Mouse (Mus musculus): ENCODE measurements around the gene Cry1. TPM values are rescaled to one million over a fixed set of nuclear protein-coding genes. Genes with fewer than 3 reads are reported as not detected.

Cry1 gene
- polyA plus RNA-seq (2012), result 0.08 and 0.25 TPM in 2 replicates

DNA sequence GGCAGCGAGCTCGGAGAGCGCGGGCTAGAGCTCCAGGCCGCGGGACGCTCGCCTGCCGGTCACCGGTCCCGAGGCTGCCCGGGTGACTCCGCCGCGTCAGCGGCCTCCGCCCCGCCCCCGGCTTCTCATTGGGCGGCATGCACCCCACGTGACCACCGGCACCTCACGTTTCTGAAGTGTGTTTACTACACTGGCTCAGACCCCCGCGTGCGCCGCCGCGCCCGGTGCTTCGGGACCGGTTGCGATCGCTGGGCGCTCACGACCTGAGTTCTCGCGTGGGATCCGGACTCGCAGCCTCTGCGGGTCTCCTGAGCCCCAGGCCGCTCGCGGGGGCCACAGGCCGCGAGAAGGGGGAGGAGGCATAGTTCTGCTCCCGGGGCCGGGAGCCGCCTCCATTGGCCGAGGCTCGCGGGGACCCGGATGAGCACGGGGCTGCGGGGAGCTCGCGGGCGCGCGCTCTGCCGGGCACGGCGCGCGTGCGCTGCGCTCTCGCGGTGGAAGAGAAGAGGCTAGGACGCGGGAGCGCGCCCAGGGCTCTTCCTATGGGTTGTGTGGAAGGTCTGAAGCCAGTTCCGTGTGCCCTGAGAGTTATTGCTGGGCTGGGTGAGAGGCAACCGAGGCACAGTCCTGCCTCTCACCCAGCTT is at the start of gene Cry1:
Cry1 (minus strand) TSS at position 101 of the 645 bp plus-strand sequence.
- Histone ChIP-seq H3K4me3 (replicated peaks) (peak within 1 kb of the TSS; percentile 77), H3K9me3 (ENCODE audit: control insufficient read depth, low read length) (no peaks in the 10 kb centered on the region; the same call in 1 of the 2 replicates)
- TF ChIP-seq GATA1 (IDR thresholded peaks at IDR 0.05; ENCODE audit: low read length), result no peak
- no peak for TF ChIP-seq TAL1 (IDR thresholded peaks at IDR 0.05; ENCODE audit: low read length)

DNA sequence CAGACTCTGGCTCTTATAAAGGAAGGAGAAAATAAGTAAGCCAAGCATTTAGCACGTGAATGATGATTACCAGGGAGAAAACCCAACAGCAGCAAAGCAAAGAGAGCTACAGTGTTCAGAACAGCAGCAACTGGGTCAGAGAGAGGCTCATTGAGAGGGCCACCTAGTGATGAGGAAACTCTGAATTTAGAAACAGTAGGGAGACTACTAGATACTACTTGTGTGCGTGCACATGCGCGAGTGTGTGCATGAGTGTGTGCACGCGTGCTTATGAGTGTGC is 36.8 kb upstream of the Cry1 start:
- H3K27me3 ChIP-seq (ENCODE audit: control insufficient read depth), result no peaks in the 10 kb centered on the region
- no peak for TF ChIP-seq TAL1 (IDR thresholded peaks at IDR 0.05; ENCODE audit: low read length)
- no peak for TF ChIP-seq GATA1 (IDR thresholded peaks at IDR 0.05; ENCODE audit: low read length)
- H3K9me3 ChIP-seq (ENCODE audit: control insufficient read depth, low read length), result no peaks in the 10 kb centered on the region
- no peaks in the 10 kb centered on the region for H3K36me3 ChIP-seq (ENCODE audit: control insufficient read depth)
- H3K4me1 ChIP-seq (ENCODE audit: control insufficient read depth), result no peaks in the 10 kb centered on the region
- H3K4me3 ChIP-seq (replicated peaks), result no peak overlapping the region

More for the DNA sequence above, at the start of gene Cry1:
- H3K27me3 ChIP-seq (ENCODE audit: control insufficient read depth), result peaks cover 29% of the 10 kb centered on the region
- peaks cover 28% of the 10 kb centered on the region for H3K4me1 ChIP-seq (ENCODE audit: control insufficient read depth)
- H3K36me3 ChIP-seq (ENCODE audit: control insufficient read depth), result no peaks in the 10 kb centered on the region

DNA sequence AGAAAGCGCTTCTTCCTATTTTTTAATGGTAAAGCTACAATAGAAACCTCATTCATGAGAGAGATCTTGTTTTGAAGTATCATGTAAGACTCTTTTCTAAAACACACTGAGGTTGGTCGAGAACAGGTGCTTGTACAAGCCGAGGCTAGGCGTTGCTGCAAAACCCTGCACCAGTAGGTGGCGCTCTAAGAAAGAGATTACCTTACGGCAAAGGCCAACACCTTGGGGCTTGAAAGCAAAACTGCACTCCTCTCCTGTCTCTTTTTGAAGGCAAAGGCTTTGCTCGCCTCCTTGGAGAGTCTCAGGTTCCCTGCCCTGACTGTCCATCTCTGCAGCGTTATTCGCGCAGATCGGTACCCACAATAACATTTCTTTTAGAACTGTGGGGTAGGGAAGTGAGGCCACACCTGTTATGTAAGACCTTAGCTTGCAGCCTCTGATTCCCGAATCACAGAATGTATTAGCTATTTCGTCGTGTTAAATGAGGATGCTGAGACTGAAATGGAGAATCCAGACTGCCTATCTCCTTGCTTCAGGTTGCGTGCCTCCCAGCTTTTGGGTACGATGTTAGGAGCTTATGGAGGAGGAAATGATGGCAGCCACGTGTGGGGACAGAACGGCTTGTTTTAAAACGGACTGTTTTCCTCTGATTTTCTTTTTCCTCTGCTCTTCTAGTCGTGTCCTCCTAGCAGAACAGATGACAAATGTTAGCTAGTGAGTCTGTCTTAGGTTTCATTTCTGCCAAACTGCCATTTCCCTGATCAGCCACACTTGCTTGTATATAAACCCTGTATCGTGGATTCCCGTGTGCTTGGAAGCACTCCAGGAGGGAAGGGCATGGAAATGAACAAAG is 36.3 kb upstream of the Cry1 start:
- no peak overlapping the region for H3K4me3 ChIP-seq (replicated peaks)

DNA sequence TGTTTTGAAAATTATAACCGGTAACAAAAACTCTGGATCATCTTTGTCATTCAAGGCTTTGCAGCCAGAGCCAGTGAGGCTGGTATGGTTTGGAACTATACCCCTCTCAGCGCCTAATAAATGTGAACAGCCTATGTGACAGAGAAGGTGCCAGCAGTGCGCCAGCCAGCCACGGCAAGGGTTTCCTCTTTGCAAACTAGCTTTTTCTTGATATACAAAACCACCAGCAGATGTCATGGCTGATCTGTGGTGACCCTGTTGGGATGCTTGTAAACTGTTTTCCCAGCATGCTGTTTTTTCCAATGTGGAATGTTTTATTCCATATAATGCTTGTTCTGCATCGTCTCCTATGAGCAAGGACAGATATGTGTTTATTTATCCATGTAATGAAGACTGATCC is 30.0 kb upstream of the Cry1 start:
- Histone ChIP-seq H3K4me3 (replicated peaks) (no peak overlapping the region), H3K36me3 (ENCODE audit: control insufficient read depth) (no peaks in the 10 kb centered on the region), H3K4me1 (ENCODE audit: control insufficient read depth) (no peaks in the 10 kb centered on the region), H3K27me3 (ENCODE audit: control insufficient read depth) (no peaks in the 10 kb centered on the region), H3K9me3 (ENCODE audit: control insufficient read depth, low read length) (peaks cover 12% of the 10 kb centered on the region)
- TF ChIP-seq GATA1 (IDR thresholded peaks at IDR 0.05; ENCODE audit: low read length), result no peak
- no peak for TF ChIP-seq TAL1 (IDR thresholded peaks at IDR 0.05; ENCODE audit: low read length)

More for the DNA sequence above, 36.3 kb upstream of the Cry1 start:
- TF ChIP-seq TAL1 (IDR thresholded peaks at IDR 0.05; ENCODE audit: low read length), result no peak
- no peak for TF ChIP-seq GATA1 (IDR thresholded peaks at IDR 0.05; ENCODE audit: low read length)
- Histone ChIP-seq H3K9me3 (ENCODE audit: control insufficient read depth, low read length) (no peaks in the 10 kb centered on the region), H3K36me3 (ENCODE audit: control insufficient read depth) (no peaks in the 10 kb centered on the region), H3K4me1 (ENCODE audit: control insufficient read depth) (no peaks in the 10 kb centered on the region), H3K27me3 (ENCODE audit: control insufficient read depth) (no peaks in the 10 kb centered on the region)

DNA sequence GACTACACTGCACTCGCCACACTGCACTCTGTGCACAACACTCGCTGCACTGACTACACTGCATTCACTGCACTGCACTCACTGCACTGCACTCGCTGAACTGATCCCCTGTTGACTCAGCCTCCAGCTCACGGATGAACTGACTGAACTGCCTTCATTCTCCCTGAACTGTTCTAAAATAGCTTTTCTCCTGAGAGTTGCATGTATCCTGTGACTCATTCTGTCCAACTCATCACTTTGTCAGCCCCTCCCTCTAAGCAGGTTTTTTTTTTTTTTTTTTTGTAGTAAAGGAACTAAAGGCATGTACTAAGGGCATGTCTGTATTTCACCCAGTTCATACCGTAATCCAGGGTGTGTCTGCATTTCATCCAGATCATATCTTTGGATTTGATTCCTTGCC is 26.8 kb upstream of the Cry1 start:
- TF ChIP-seq GATA1 (IDR thresholded peaks at IDR 0.05; ENCODE audit: low read length), result no peak
- no peak for TF ChIP-seq TAL1 (IDR thresholded peaks at IDR 0.05; ENCODE audit: low read length)
- peaks cover 12% of the 10 kb centered on the region for H3K9me3 ChIP-seq (ENCODE audit: control insufficient read depth, low read length)
- no peak overlapping the region for H3K4me3 ChIP-seq (replicated peaks)

DNA sequence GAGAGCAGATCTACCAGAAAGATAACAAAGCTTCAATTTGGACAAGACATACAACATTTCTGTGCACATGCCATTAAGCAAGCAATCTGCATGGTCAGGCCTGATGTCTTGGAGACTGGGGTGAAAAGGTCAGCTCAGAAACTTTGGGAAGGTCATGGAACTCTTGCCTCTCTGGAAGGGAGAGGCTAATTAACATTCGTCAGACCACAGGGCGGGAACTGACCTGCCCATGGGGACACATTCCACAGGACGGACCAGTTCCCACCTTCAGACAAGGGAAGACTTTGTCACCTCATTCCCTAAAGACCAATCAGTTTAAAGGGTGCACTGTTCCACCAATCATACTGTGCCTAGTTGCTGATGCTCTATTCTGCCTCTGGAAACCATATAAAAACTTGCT is 25.3 kb upstream of the Cry1 start:
- Histone ChIP-seq H3K4me1 (ENCODE audit: control insufficient read depth) (no peaks in the 10 kb centered on the region), H3K4me3 (replicated peaks) (no peak overlapping the region), H3K9me3 (ENCODE audit: control insufficient read depth, low read length) (peaks cover 12% of the 10 kb centered on the region), H3K36me3 (ENCODE audit: control insufficient read depth) (no peaks in the 10 kb centered on the region), H3K27me3 (ENCODE audit: control insufficient read depth) (no peaks in the 10 kb centered on the region)
- TF ChIP-seq TAL1 (IDR thresholded peaks at IDR 0.05; ENCODE audit: low read length), result no peak
- TF ChIP-seq GATA1 (IDR thresholded peaks at IDR 0.05; ENCODE audit: low read length), result no peak

More for the DNA sequence above, 26.8 kb upstream of the Cry1 start:
- Histone ChIP-seq H3K36me3 (ENCODE audit: control insufficient read depth) (no peaks in the 10 kb centered on the region), H3K27me3 (ENCODE audit: control insufficient read depth) (no peaks in the 10 kb centered on the region), H3K4me1 (ENCODE audit: control insufficient read depth) (no peaks in the 10 kb centered on the region)

DNA sequence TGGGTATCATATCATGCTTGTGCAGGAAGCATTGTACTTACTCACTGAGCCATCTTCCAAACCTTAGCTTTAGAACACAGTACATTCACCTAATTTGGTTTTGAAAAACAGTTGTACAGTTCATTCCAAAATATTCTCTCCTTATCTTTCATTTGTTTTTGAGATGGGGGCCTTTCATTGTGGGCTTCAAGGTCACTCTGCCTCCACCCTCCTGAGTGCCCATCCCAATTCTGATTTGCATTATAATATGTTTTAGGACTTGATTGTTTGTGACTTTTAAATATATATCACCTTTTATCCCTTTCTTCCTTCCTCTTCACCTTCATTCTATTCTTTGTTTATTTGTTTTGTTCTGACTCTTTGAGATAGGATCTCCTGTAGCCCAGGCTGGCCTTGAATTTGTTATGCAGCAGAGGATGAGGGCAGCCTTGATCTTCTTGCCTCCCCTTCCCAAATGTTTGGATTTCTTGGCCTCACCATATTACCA is 24.3 kb upstream of the Cry1 start:
- no peaks in the 10 kb centered on the region for H3K36me3 ChIP-seq (ENCODE audit: control insufficient read depth)
- TF ChIP-seq GATA1 (IDR thresholded peaks at IDR 0.05; ENCODE audit: low read length) (no peak), TAL1 (IDR thresholded peaks at IDR 0.05; ENCODE audit: low read length) (no peak)
- no peaks in the 10 kb centered on the region for H3K4me1 ChIP-seq (ENCODE audit: control insufficient read depth)
- no peaks in the 10 kb centered on the region for H3K27me3 ChIP-seq (ENCODE audit: control insufficient read depth)
- peaks cover 12% of the 10 kb centered on the region for H3K9me3 ChIP-seq (ENCODE audit: control insufficient read depth, low read length)
- H3K4me3 ChIP-seq (replicated peaks), result no peak overlapping the region

DNA sequence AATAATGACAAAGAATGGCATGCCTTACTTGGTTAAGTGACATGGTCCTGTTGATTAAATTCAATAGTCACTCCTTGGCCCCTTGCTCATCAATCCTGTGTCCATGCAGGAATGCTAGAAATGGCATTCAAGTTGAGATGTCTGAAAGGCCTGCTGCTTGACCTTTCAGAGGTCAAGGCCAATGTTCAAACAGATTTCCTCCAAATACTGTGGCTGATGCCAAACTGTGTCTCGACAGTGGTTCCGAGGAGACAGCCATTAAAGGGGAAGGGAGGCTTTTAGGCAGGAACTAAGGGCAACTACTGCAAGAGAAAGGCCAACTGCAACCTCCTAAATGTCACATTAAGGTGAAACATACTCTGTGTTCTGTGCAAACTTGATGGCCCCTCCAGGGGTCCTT is 20.5 kb upstream of the Cry1 start:
- TF ChIP-seq TAL1 (IDR thresholded peaks at IDR 0.05; ENCODE audit: low read length) (no peak), GATA1 (IDR thresholded peaks at IDR 0.05; ENCODE audit: low read length) (no peak)
- Histone ChIP-seq H3K4me3 (replicated peaks) (no peak overlapping the region), H3K27me3 (ENCODE audit: control insufficient read depth) (no peaks in the 10 kb centered on the region), H3K4me1 (ENCODE audit: control insufficient read depth) (no peaks in the 10 kb centered on the region), H3K9me3 (ENCODE audit: control insufficient read depth, low read length) (peaks cover 3% of the 10 kb centered on the region; the same call in 1 of the 2 replicates), H3K36me3 (ENCODE audit: control insufficient read depth) (no peaks in the 10 kb centered on the region)

DNA sequence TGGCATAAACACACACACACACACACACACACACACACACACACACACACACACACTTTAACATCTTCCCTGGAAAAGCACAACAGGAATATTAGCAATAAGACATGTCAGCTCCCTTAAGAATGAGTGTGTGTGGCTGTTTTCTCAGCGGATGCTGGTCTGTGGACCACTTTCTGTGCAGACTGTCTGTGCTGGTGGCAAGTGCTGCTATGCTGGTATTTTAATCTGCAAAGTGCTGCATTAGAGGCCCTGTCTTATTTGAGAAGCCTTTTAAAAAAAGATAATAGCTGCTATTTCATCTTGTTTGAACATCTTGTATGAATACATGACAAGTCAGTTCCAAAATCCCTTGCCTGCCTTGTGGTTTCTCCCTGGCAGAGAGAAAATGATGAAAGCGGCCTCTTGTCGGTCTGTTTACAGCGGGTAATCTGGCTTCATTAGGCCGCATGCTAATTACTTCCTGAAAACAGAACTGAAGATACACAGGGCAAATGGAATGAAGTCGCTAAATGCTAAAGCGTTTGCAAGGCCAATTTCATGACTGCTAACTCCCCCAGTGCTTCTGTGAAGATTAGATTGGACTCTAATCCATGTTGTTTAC is 19.5 kb upstream of the Cry1 start:
- TF ChIP-seq GATA1 (IDR thresholded peaks at IDR 0.05; ENCODE audit: low read length) (no peak), TAL1 (IDR thresholded peaks at IDR 0.05; ENCODE audit: low read length) (no peak)
- H3K27me3 ChIP-seq (ENCODE audit: control insufficient read depth), result no peaks in the 10 kb centered on the region
- H3K36me3 ChIP-seq (ENCODE audit: control insufficient read depth), result no peaks in the 10 kb centered on the region
- H3K4me3 ChIP-seq (replicated peaks), result no peak overlapping the region
- H3K4me1 ChIP-seq (ENCODE audit: control insufficient read depth), result no peaks in the 10 kb centered on the region
- no peaks in the 10 kb centered on the region for H3K9me3 ChIP-seq (ENCODE audit: control insufficient read depth, low read length)

Data from erythroblast, embryonic 14.5 days (primary cell).